Mouse (Mus musculus) stomach, embryonic 14.5 days (tissue): ENCODE measurements around the gene Ankrd17. TPM values are rescaled to one million over a fixed set of nuclear protein-coding genes. Genes with fewer than 3 reads are reported as not detected.
A peak's percentile ranks its signal among the peaks of the same experiment; 100 is the strongest.

ENCODE experiments used
- ATAC-seq: fragments of 200-750 bp; cut with Nextera tagmentation; 2 replicates; pipeline ENCODE4 v1.8.0; 2017; ENCODE audit warnings: low read depth, moderate TSS enrichment; ENCODE audit not compliant: insufficient number of reproducible peaks, insufficient read depth, low FRiP score
- H3K27ac ChIP-seq: fragments of 300-500 bp; sonication (generic); 2 replicates; pipeline ENCODE4 v1.5.1; 2014; ENCODE audit warnings: mild to moderate bottlenecking, low read length, moderate library complexity, mixed read lengths
- H3K27me3 ChIP-seq: fragments of 300-500 bp; sonication (generic); 2 replicates; pipeline ENCODE4 v1.6.1; 2014; ENCODE audit warnings: low read length, control low read depth, mixed read lengths; ENCODE audit not compliant: control insufficient read depth, insufficient read depth
- H3K36me3 ChIP-seq: fragments of 300-500 bp; sonication (generic); 2 replicates; pipeline ENCODE4 v1.6.1; 2014; ENCODE audit warnings: mild to moderate bottlenecking, control low read depth, low read length, moderate library complexity, mixed read lengths; ENCODE audit not compliant: control insufficient read depth, insufficient read depth
- H3K4me1 ChIP-seq: fragments of 300-500 bp; sonication (generic); 2 replicates; pipeline ENCODE4 v1.6.1; 2014; ENCODE audit warnings: low read length, control low read depth, mixed read lengths; ENCODE audit not compliant: control insufficient read depth, insufficient read depth
- H3K4me2 ChIP-seq: fragments of 300-500 bp; sonication (generic); replicated peaks from 2 replicates; pipeline ENCODE4 v1.6.1; 2014; ENCODE audit warnings: low read depth, low read length, control low read depth
- H3K4me3 ChIP-seq: fragments of 300-500 bp; sonication (generic); 2 replicates; pipeline ENCODE4 v1.5.1; 2014; ENCODE audit warnings: low read depth, low read length, control low read depth
- H3K9ac ChIP-seq: fragments of 300-500 bp; sonication (generic); replicated peaks from 2 replicates; pipeline ENCODE4 v1.6.1; 2014; ENCODE audit warnings: low read depth, mild to moderate bottlenecking, control low read depth, low read length, moderate library complexity, mixed read lengths
- H3K9me3 ChIP-seq: fragments of 300-500 bp; sonication (generic); 2 replicates; pipeline ENCODE4 v1.6.1; 2016; ENCODE audit warnings: low read depth, low read length, control low read depth; ENCODE audit not compliant: control insufficient read depth
- WGBS: fragments of 180-500 bp; shearing (Covaris S2); extraction: QIAGEN DNeasy Blood & Tissue Kit; methylation state at CpG from one replicate; pipeline ENCODE4 v1.1.7; 2014; 5-methylcytosine and 5-hydroxymethylcytosine counted together
- polyA plus RNA-seq: library from polyadenylated mRNA; unstranded; fragments of >200 nt; fragmentation: Nextera tagmentation; extraction: Ambion mirVana; gene quantifications from 2 replicates; pipeline ENCODE4 v1.2.1, GENCODE M21; 2014

Ankrd17 gene
- polyA plus RNA-seq, 1 experiment from 2014 or later = 43.6 TPM

GRCm38 (mm10) chr5:90346877-90347276 lies 19.5 kb downstream of the Ankrd17 start:
- H3K4me1 ChIP-seq = no peaks in the 10 kb centered on the region
- 91% methylated on average over 3 of the region's 3 CpGs for WGBS
- H3K36me3 ChIP-seq = no peaks in the 10 kb centered on the region
- H3K9me3 ChIP-seq = no peaks in the 10 kb centered on the region
- no peak overlapping the region for H3K9ac ChIP-seq
- no peak overlapping the region for H3K4me2 ChIP-seq
- no peak for ATAC-seq
- H3K27me3 ChIP-seq = no peaks in the 10 kb centered on the region
- H3K27ac ChIP-seq = no peak overlapping the region
- H3K4me3 ChIP-seq = no peak overlapping the region

- H3K9me3 ChIP-seq = no peaks in the 10 kb centered on the region
- H3K4me3 ChIP-seq = no peak overlapping the region
- no peak overlapping the region for H3K4me2 ChIP-seq
- H3K36me3 ChIP-seq = no peaks in the 10 kb centered on the region
- H3K27ac ChIP-seq = no peak overlapping the region
- no peak overlapping the region for H3K9ac ChIP-seq
- H3K27me3 ChIP-seq = no peaks in the 10 kb centered on the region
- 67% methylated on average over 4 of the region's 4 CpGs for WGBS
- peaks cover 5% of the 10 kb centered on the region; the same call in 1 of the 2 replicates for H3K4me1 ChIP-seq
- no peak for ATAC-seq
Observed at GRCm38 (mm10) chr5:90340847-90341246, 25.5 kb downstream of the Ankrd17 start.

GRCm38 (mm10) chr5:90339953-90340343 lies 26.4 kb downstream of the Ankrd17 start:
- H3K27me3 ChIP-seq = no peaks in the 10 kb centered on the region
- no peak overlapping the region for H3K4me3 ChIP-seq
- H3K9me3 ChIP-seq = no peaks in the 10 kb centered on the region
- no peaks in the 10 kb centered on the region for H3K36me3 ChIP-seq
- no peak overlapping the region for H3K27ac ChIP-seq
- H3K4me1 ChIP-seq = peaks cover 5% of the 10 kb centered on the region; the same call in 1 of the 2 replicates
- no peak for ATAC-seq
- 89% methylated on average over 1 of the region's 1 CpGs for WGBS
- H3K4me2 ChIP-seq = no peak overlapping the region
- H3K9ac ChIP-seq = no peak overlapping the region

- 45% methylated on average over 5 of the region's 5 CpGs for WGBS
- no peak overlapping the region for H3K27ac ChIP-seq
- H3K4me3 ChIP-seq = no peak overlapping the region
Observed at GRCm38 (mm10) chr5:90339129-90339952, 27.0 kb downstream of the Ankrd17 start.

GRCm38 (mm10) chr5:90338177-90339091 lies 27.9 kb downstream of the Ankrd17 start:
- Histone ChIP-seq H3K4me2 (no peak overlapping the region), H3K27me3 (no peaks in the 10 kb centered on the region), H3K4me3 (no peak overlapping the region), H3K9me3 (no peaks in the 10 kb centered on the region), H3K4me1 (peaks cover 5% of the 10 kb centered on the region; the same call in 1 of the 2 replicates), H3K36me3 (no peaks in the 10 kb centered on the region), H3K9ac (no peak overlapping the region), H3K27ac (no peak overlapping the region)
- no peak for ATAC-seq
- WGBS = 68% methylated on average over 7 of the region's 7 CpGs

More at GRCm38 (mm10) chr5:90339129-90339952, 27.0 kb downstream of the Ankrd17 start:
- peaks cover 5% of the 10 kb centered on the region; the same call in 1 of the 2 replicates for H3K4me1 ChIP-seq
- no peak overlapping the region for H3K4me2 ChIP-seq
- H3K9ac ChIP-seq = no peak overlapping the region
- no peaks in the 10 kb centered on the region for H3K27me3 ChIP-seq
- peak; percentile 63; the same call in 1 of the 2 replicates for ATAC-seq
- no peaks in the 10 kb centered on the region for H3K36me3 ChIP-seq
- H3K9me3 ChIP-seq = no peaks in the 10 kb centered on the region

- no peaks in the 10 kb centered on the region for H3K27me3 ChIP-seq
- no peak overlapping the region for H3K4me2 ChIP-seq
- no peaks in the 10 kb centered on the region for H3K4me1 ChIP-seq
- no peak overlapping the region for H3K9ac ChIP-seq
- ATAC-seq = no peak
- no peak overlapping the region for H3K4me3 ChIP-seq
- H3K36me3 ChIP-seq = no peaks in the 10 kb centered on the region
- whole genome bisulfite sequencing = 90% methylated on average over 2 of the region's 2 CpGs
- no peaks in the 10 kb centered on the region for H3K9me3 ChIP-seq
- no peak overlapping the region for H3K27ac ChIP-seq
Observed at GRCm38 (mm10) chr5:90332478-90332877, 33.9 kb downstream of the Ankrd17 start.

GRCm38 (mm10) chr5:90331071-90331470 lies 35.3 kb downstream of the Ankrd17 start:
- Histone ChIP-seq H3K9ac (no peak overlapping the region), H3K4me1 (no peaks in the 10 kb centered on the region), H3K27ac (no peak overlapping the region), H3K4me3 (no peak overlapping the region), H3K4me2 (no peak overlapping the region), H3K27me3 (no peaks in the 10 kb centered on the region), H3K9me3 (no peaks in the 10 kb centered on the region), H3K36me3 (no peaks in the 10 kb centered on the region)
- ATAC-seq = no peak
- WGBS = 78% methylated on average over 1 of the region's 1 CpGs

- Histone ChIP-seq H3K4me1 (no peaks in the 10 kb centered on the region), H3K36me3 (peaks cover 24% of the 10 kb centered on the region), H3K9ac (no peak overlapping the region), H3K4me2 (no peak overlapping the region), H3K27ac (no peak overlapping the region), H3K27me3 (no peaks in the 10 kb centered on the region), H3K9me3 (no peaks in the 10 kb centered on the region), H3K4me3 (no peak overlapping the region)
- no peak for ATAC-seq
- WGBS = 96% methylated on average over 11 of the region's 11 CpGs
Observed at GRCm38 (mm10) chr5:90298396-90298795, 68.0 kb downstream of the Ankrd17 start.
